Mouse (Mus musculus) left cerebral cortex, adult 2 months (tissue): ENCODE results near the gene Me3. TPM values are rescaled to one million over a fixed set of nuclear protein-coding genes. Genes with fewer than 3 reads are reported as not detected.
"Not testable (repeated sequence)": the region's sequence is repeated elsewhere in the genome, so short reads cannot be mapped to it uniquely, and the experiment has no call there.

Experiments used
- DNase-seq, 2 experiments: peaks; one replicate each; pipeline ENCODE4 v3.0.0; 2021 to 2022; ENCODE audit warnings: low spot score in 2 of 2, mixed read lengths in 1 of 2; ENCODE audit errors: extremely low spot score in 1 of 2
- H3K27ac ChIP-seq: fragments of 200-600 bp; 2 replicates; pipeline ENCODE4 v1.8.1; 2022
- H3K4me3 ChIP-seq: fragments of 200-600 bp; 2 replicates; pipeline ENCODE4 v1.8.1; 2022
- CTCF ChIP-seq: fragments of 200-600 bp; IDR thresholded peaks from 2 replicates; pipeline ENCODE4 v1.8.1; 2022; ENCODE audit warnings: antibody characterized with exemption, mild to moderate bottlenecking, moderate library complexity
- intact Hi-C: fragments of 180-260 bp; cut with DNase I; formaldehyde crosslinking; loops from one replicate; pipeline ENCODE4 v1.15.1; 2025
- total RNA-seq, 2 experiments: library from RNA; stranded (reverse); gene quantifications; 2 replicates each; pipeline ENCODE4 v1.2.3; 2021

Gene Me3
- total RNA-seq, 2 experiments from 2014 or later = 94.9 to 100 TPM

- H3K4me3 ChIP-seq = no peak overlapping the region
- TF ChIP-seq CTCF = no peak
- no peak for DNase-seq
- intact Hi-C loops = no loop called here
- no peak overlapping the region for H3K27ac ChIP-seq
Measured at GRCm38 (mm10) chr7:89713059-89713458, 80.9 kb downstream of the Me3 start.

- TF ChIP-seq CTCF = no peak
- DNase-seq = no peak
- no peak overlapping the region for H3K4me3 ChIP-seq
- no peak overlapping the region for H3K27ac ChIP-seq
- intact Hi-C loops = no loop called here
Measured at GRCm38 (mm10) chr7:89716226-89716625, 84.0 kb downstream of the Me3 start.

GRCm38 (mm10) chr7:89717521-89717920, 85.3 kb downstream of the Me3 start:
- no peak for DNase-seq
- intact Hi-C loops = no loop called here
- Histone ChIP-seq H3K27ac (no peak overlapping the region), H3K4me3 (no peak overlapping the region)
- TF ChIP-seq CTCF = no peak

GRCm38 (mm10) chr7:89718264-89718663, 86.1 kb downstream of the Me3 start:
- intact Hi-C loops = no loop called here
- no peak for DNase-seq
- Histone ChIP-seq H3K4me3 (no peak overlapping the region), H3K27ac (no peak overlapping the region)
- TF ChIP-seq CTCF = no peak

DNA sequence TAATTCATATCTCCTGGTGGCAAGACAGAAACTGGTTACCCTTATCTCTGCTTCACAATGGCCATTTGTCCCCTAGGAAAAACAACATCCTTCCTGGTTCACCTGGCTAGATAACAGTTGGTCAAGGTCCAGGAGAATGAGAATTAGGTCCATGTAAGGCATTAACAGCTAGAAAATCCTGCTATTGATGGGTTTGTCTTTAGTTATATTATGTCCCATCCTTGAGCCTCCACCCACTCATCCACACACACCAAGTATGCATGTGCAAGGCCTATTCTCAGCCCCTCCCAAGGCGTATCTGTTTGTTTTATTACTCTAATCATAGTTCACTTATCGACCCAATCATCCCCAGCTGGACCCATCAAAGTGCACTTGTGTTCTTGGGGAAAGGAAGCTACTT, 88.1 kb downstream of the Me3 start:
- intact Hi-C loops = no loop called here
- no peak for DNase-seq
- Histone ChIP-seq H3K4me3 (no peak overlapping the region), H3K27ac (no peak overlapping the region)
- no peak for TF ChIP-seq CTCF

DNA sequence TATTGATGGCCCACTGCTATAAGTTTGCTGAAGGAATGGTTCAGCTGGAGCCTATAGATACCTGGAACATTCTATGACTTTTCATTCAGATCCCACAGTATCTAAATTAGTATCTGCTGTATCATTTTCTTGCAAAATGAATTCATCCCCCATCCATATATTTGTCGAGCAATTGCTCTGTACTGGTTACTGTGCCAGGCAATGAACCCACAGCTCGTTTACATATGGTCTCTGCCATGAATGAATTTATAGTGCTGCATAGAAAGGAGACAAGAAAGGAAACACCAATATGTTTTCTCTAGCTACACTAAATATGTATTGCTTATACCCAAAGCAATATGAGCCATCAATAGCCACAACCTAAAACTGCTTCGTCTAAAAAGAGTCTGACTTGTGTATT, 94.5 kb downstream of the Me3 start:
- H3K4me3 ChIP-seq = no peak overlapping the region
- TF ChIP-seq CTCF = no peak
- DNase-seq = no peak
- peak overlapping the region; percentile 13; the same call in 1 of the 2 replicates for H3K27ac ChIP-seq
- intact Hi-C loops = loop anchor here (5.0 kb wide), 1 partner anchor 224 kb away; no protein-coding TSS in a partner anchor

DNA sequence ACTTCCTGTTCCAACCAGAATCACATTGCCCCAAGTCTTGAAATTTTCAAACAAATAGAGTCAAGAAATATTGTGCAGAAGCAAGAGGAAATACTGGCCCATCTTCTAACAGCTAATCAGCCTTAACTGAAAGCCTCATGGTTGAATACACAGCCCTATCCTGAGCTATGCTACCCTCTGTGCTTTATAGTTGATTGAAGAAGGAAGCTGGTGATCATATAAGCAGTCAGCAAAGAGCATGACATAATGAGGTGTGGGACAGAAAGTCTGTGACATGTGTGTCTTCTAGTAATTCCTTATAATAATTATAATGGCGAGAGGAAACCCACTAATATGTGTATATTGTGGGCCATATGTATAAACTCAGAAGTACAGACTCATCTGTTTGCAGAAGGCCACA, 95.4 kb downstream of the Me3 start:
- H3K27ac ChIP-seq = no peak overlapping the region
- no peak for DNase-seq
- intact Hi-C loops = loop anchor here (5.0 kb wide), 1 partner anchor 225 kb away; no protein-coding TSS in a partner anchor
- no peak for TF ChIP-seq CTCF
- no peak overlapping the region for H3K4me3 ChIP-seq

- Histone ChIP-seq H3K4me3 (no peak overlapping the region), H3K27ac (no peak overlapping the region)
- DNase-seq = no peak
- intact Hi-C loops = loop anchor here (5.0 kb wide), 1 partner anchor 226 kb away; no protein-coding TSS in a partner anchor
- TF ChIP-seq CTCF = no peak
Measured at GRCm38 (mm10) chr7:89728393-89728792, 96.2 kb downstream of the Me3 start.

- DNase-seq = no peak
- intact Hi-C loops = no loop called here
- TF ChIP-seq CTCF = no peak
- Histone ChIP-seq H3K27ac (no peak overlapping the region), H3K4me3 (no peak overlapping the region)
Measured at GRCm38 (mm10) chr7:89730514-89730913, 98.3 kb downstream of the Me3 start.

- H3K4me3 ChIP-seq, H3K27ac ChIP-seq, intact Hi-C loops, DNase-seq: not testable (repeated sequence)
Measured at GRCm38 (mm10) chr7:89731115-89731514, 98.9 kb downstream of the Me3 start.

DNA sequence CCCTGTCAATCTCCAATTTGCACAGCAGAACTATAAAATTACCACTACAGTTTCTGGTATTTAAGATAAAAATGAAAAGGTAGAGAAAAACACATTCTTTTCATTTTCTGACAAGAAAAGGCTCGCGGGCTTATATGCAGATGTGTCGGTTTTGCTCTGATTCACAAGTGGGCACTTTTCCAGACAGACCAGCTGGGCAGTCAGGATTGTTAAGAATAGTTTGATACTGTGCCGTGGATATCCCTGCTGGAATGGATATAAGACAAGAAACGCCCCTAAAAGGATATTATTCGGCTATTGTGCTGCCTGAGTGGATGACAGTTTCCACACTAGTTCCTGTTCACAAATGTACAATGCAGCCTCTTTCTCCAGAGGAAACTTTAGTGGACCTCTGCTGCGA, 116.2 kb downstream of the Me3 start:
- no peak for TF ChIP-seq CTCF
- Histone ChIP-seq H3K27ac (peak overlapping the region; percentile 47), H3K4me3 (no peak overlapping the region)
- intact Hi-C loops = no loop called here
- no peak for DNase-seq

DNA sequence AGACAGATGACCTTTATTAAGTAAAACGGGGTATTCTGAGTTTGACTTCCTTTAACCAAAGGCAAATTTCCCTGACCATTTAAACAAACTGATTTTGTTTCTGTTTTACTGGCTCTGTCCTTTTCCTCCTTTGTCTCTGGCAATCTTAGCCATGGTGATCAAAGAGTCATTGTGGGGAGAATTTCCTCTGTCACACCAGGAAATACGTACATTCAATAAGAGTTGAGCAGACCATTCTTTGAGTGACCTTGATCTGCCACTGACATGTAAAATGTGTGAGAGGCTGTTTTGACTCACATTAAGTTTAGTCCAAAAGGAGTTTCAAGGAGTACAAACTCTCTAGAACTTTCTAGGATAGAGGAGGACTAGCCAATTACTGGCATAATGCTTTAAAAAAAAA, 117.0 kb downstream of the Me3 start:
- no peak for TF ChIP-seq CTCF
- DNase-seq = no peak
- intact Hi-C loops = no loop called here
- Histone ChIP-seq H3K27ac (no peak overlapping the region), H3K4me3 (no peak overlapping the region)

GRCm38 (mm10) chr7:89766678-89767508, 134.7 kb downstream of the Me3 start:
- no peak for TF ChIP-seq CTCF
- no peak overlapping the region for H3K27ac ChIP-seq
- peak in 1 of 2 experiments; percentile 4 for DNase-seq
- no peak overlapping the region for H3K4me3 ChIP-seq
- intact Hi-C loops = no loop called here
